Comparison of ENCODE assay signal across 8 mouse cellular contexts in the genomic region with DNA sequence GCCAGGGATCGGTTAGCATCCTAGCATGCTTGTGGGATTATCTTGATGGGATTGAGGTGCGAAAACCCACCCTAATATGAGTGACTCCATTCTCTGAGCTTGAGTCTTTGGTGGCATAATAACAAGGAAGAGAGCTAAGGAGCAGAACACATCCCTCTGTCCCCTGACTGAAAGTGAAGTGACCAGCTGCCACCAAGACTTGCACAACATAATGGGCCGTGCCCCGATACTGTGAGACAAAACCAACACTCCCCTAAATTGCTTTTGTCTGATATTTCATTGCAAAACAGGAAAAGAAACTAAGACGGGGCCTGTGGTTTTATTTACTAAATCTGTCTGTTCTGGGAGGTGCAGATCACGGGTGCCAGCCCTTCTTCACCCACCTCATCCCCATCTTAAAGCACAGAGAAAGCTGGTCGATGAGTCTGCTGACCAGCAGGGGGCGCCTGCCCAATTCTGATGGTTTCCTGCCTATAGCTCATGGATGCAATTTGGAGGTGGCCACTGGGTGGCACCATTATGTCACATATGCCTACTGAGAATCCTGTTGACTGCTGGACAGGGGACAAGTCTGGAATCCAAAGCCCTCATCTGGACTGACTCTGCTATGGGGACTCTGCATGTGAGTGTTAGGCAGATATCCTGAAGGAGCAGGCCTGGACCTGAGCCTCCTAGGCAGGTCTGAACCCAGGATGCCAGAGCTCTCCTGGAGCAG. TPM values are rescaled to one million over a fixed set of nuclear protein-coding genes. Genes with fewer than 3 reads are reported as not detected.
DNase-seq lines count a peak whose midpoint lies in the region; ATAC-seq lines count a peak whose summit lies in the region.

No protein-coding gene starts in this region.

- H3K9ac ChIP-seq in hindbrain, embryonic 16.5 days (ENCODE audit: low read depth, low read length): no peak overlapping the region

- 46% methylated on average over 8 of the region's 8 CpGs for WGBS in hindbrain, embryonic 16.5 days

- no peak overlapping the region for H3K27ac ChIP-seq in hindbrain, embryonic 16.5 days (ENCODE audit: low read depth, low read length)

- H3K4me1 ChIP-seq in hindbrain, embryonic 16.5 days (ENCODE audit: control insufficient read depth, insufficient read depth, low read depth, low read length): no peaks in the 10 kb centered on the region

- no peaks in the 10 kb centered on the region for H3K27me3 ChIP-seq in hindbrain, embryonic 16.5 days (replicated peaks; ENCODE audit: control insufficient read depth, insufficient read depth, low read length)

- no peak overlapping the region for H3K4me2 ChIP-seq in hindbrain, embryonic 16.5 days (ENCODE audit: low read length)

- H3K9me3 ChIP-seq in hindbrain, embryonic 16.5 days (ENCODE audit: control insufficient read depth, low read length): no peaks in the 10 kb centered on the region

- H3K36me3 ChIP-seq in hindbrain, embryonic 16.5 days (ENCODE audit: control insufficient read depth, insufficient read depth, low read length): no peaks in the 10 kb centered on the region

- ATAC-seq in hindbrain, embryonic 16.5 days: peak; percentile 83

- peak; percentile 88 for DNase-seq in R1 (ENCODE audit: low read depth, low spot score)
- DNase-seq in cerebellum, postnatal 14 days: peak; percentile 98 to 99
- DNase-seq in frontal cortex, postnatal 25 days (ENCODE audit: low spot score in 2 of 2): peak; percentile 97 to 98
- DNase-seq in layer of hippocampus, postnatal 36 days: peak; percentile 91 to 92
- DNase-seq in lung, postnatal 4 days: peak; percentile 87 to 92
- DNase-seq in right cerebral cortex, adult 18-20 months: peak; percentile 91
- DNase-seq in urinary bladder, adult 18-20 months (ENCODE audit: low spot score in 2 of 2): peak; percentile 80 to 90

- no peak overlapping the region for H3K4me3 ChIP-seq in hindbrain, embryonic 16.5 days (ENCODE audit: low read length)

RNA-seq across cellular contexts. Expression of gene Hmx1, which starts 27.2 kb away (rescaled TPM):
- 0.10 TPM in 1 of 2 replicates, not detected in the other for polyA plus RNA-seq in hindbrain, embryonic 16.5 days (2015; fragmentation: Nextera tagmentation; extraction: Ambion mirVana)
- total RNA-seq in layer of hippocampus, postnatal 36 days (2021): not detected
